In the genomic region with DNA sequence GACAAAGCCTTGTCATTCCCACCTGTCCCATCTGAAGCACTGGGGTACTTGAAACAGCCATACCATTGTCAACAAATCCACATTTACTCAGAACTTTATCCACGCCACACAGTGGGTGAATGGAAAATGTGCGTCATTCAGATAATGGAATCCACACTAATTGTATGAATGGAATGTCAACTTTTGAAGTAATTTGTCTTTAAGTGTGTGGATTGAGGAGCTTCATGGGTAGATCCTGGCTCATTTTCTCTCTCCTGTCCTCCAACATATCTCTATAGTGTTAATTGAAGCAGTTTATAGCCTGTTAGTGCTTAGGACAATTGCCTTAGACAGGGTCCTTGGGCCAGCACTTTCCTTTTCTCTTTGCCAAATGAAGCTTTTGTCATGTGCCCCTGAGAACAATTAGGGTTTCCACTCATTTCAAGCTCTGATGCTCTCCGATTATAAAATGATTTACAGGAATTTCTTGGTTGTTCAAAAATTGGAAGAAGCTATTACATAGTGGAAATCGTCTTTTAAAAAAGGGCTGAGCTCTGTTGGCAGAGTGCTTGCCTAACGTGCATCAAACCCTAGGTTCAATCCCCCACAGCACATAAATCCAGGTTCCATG, we compare ENCODE assay signal across 24 mouse cellular contexts.
DNase-seq lines count a peak whose midpoint lies in the region; ATAC-seq and TF ChIP-seq lines count a peak whose summit lies in the region.
"Had no signal": no experiment of that assay in that cellular context is flagged by ENCODE, and none has a peak within 500 bp of the region (broad histone marks: within the 10 kb centered on the region; RNA-seq: fewer than 3 reads in every experiment).

No protein-coding gene starts in this region.

- no peaks in the 10 kb centered on the region for H3K9me3 ChIP-seq in limb, embryonic 10.5 days (replicated peaks)
- H3K9me3 ChIP-seq in intestine, postnatal 0 days (ENCODE audit: control insufficient read depth): no peaks in the 10 kb centered on the region
- H3K9me3 ChIP-seq: G1E had no signal

- no peak overlapping the region for H3K4me3 ChIP-seq in limb, embryonic 10.5 days
- no peak overlapping the region for H3K4me3 ChIP-seq in kidney, adult 2 months (ENCODE audit: insufficient read depth, low read depth, low read length)
- no peak overlapping the region for H3K4me3 ChIP-seq in intestine, postnatal 0 days (ENCODE audit: low read depth, low read length)

- H3K36me3 ChIP-seq in limb, embryonic 10.5 days: no peaks in the 10 kb centered on the region
- no peaks in the 10 kb centered on the region for H3K36me3 ChIP-seq in kidney, adult 2 months (ENCODE audit: control insufficient read depth, insufficient read depth, low read length)
- H3K36me3 ChIP-seq in intestine, postnatal 0 days (ENCODE audit: control insufficient read depth, insufficient read depth): no peaks in the 10 kb centered on the region
- H3K36me3 ChIP-seq: G1E had no signal

- H3K27me3 ChIP-seq in limb, embryonic 10.5 days (ENCODE audit: low read depth, poor library complexity, severe bottlenecking): no peaks in the 10 kb centered on the region
- H3K27me3 ChIP-seq in kidney, adult 2 months (replicated peaks; ENCODE audit: control insufficient read depth, insufficient read depth, low read length): no peaks in the 10 kb centered on the region
- H3K27me3 ChIP-seq in intestine, postnatal 0 days (replicated peaks; ENCODE audit: control insufficient read depth, insufficient read depth, low read length): no peaks in the 10 kb centered on the region
- H3K27me3 ChIP-seq: CH12.LX, Patski had no signal

- no peak overlapping the region for H3K27ac ChIP-seq in limb, embryonic 10.5 days
- H3K27ac ChIP-seq in kidney, adult 2 months (ENCODE audit: insufficient read depth, low read depth, low read length): no peak overlapping the region
- H3K27ac ChIP-seq in intestine, postnatal 0 days (ENCODE audit: low read depth, low read length): no peak overlapping the region

- no peaks in the 10 kb centered on the region for H3K4me1 ChIP-seq in limb, embryonic 10.5 days
- no peaks in the 10 kb centered on the region for H3K4me1 ChIP-seq in kidney, adult 2 months (ENCODE audit: control insufficient read depth, insufficient read depth, low read length)
- no peaks in the 10 kb centered on the region for H3K4me1 ChIP-seq in intestine, postnatal 0 days (replicated peaks; ENCODE audit: control insufficient read depth, insufficient read depth, low read length)

- ATAC-seq in intestine, postnatal 0 days: no peak
- ATAC-seq: activated CD4-positive, CD25-positive, alpha-beta regulatory T cell, adult 4 months; CD4-positive, CD25-positive, alpha-beta regulatory T cell, adult 4 months; Patski had no signal

- no peak overlapping the region for H3K9ac ChIP-seq in intestine, postnatal 0 days (ENCODE audit: low read depth, low read length)

- H3K4me2 ChIP-seq in intestine, postnatal 0 days (replicated peaks; ENCODE audit: low read depth): no peak overlapping the region

- TF ChIP-seq CTCF in brain, embryonic 14.5 days (IDR thresholded peaks at IDR 0.05; ENCODE audit: borderline replicate concordance, extremely low read depth, insufficient read depth, insufficient read length): no peak
- no peak for TF ChIP-seq CTCF in kidney, adult 2 months (conservative IDR thresholded peaks at IDR 0.05; ENCODE audit: insufficient read depth, insufficient read length, low read depth, low read length)
- TF ChIP-seq CTCF in intestine, postnatal 0 days (IDR thresholded peaks at IDR 0.05; ENCODE audit: low read depth): no peak

- no peak for TF ChIP-seq POLR2A in brain, embryonic 14.5 days (IDR thresholded peaks at IDR 0.05; ENCODE audit: borderline replicate concordance, extremely low read depth, insufficient read depth, insufficient read length, poor library complexity, severe bottlenecking)
- TF ChIP-seq POLR2A in kidney, adult 2 months (IDR thresholded peaks at IDR 0.05; ENCODE audit: low read depth, low read length): no peak

- peak; percentile 97 for DNase-seq in Muller cell, postnatal 12 days (ENCODE audit: inconsistent ontology term)
- DNase-seq in brain, embryonic 14.5 days (ENCODE audit: low read depth): peak; percentile 17
- peak; percentile 71 for DNase-seq in retina, embryonic 14.5 days (ENCODE audit: low spot score)
- peak; percentile 67 for DNase-seq in retina, postnatal 1 day
- no peak for DNase-seq in limb, embryonic 10.5 days (ENCODE audit: low spot score)
- DNase-seq in kidney, adult 2 months: no peak
- DNase-seq in layer of hippocampus, postnatal 36 days: no peak
- DNase-seq: adrenal gland, adult 2 months; adrenal gland, adult 8-10 months; adrenal gland, postnatal 10 days; adrenal gland, postnatal 14 days; adrenal gland, postnatal 25 days; adrenal gland, postnatal 36 days; B cell, adult 2 months; cerebellum, adult 11 months; cerebellum, adult 11-12 months; cerebellum, adult 18-20 months; cerebellum, adult 2 months had no signal

- WGBS in limb, embryonic 10.5 days: 91% methylated on average over 5 of the region's 5 CpGs
- 76% methylated on average over 5 of the region's 5 CpGs for WGBS in kidney, adult 2 months
- 75% methylated on average over 5 of the region's 5 CpGs for WGBS in intestine, postnatal 0 days

Comparison
In these comparisons a context has a peak if more than half of its experiments do, and no peak if none do; other contexts are left out.
1. DNase-seq: peak in Muller cell, postnatal 12 days (single experiment), brain, embryonic 14.5 days (single experiment), retina, embryonic 14.5 days (single experiment) and retina, postnatal 1 day (single experiment); none in limb, embryonic 10.5 days (single experiment), kidney, adult 2 months (single experiment) and layer of hippocampus, postnatal 36 days (0 of 2).